Mouse (Mus musculus) erythroblast, embryonic 14.5 days (primary cell): ENCODE measurements at regions not wholly inside any gene's neighbourhood (a gene's known extent, or its start where the extent isn't known, plus 50 kb on each side); places are given as distances from the start of the nearest gene placed in this dataset.

Experiments
- H3K27me3 ChIP-seq: 2 replicates; pipeline ENCODE4 v1.6.1; 2012; ENCODE audit warnings: inconsistent platforms; ENCODE audit not compliant: control insufficient read depth
- H3K36me3 ChIP-seq: 2 replicates; pipeline ENCODE4 v1.6.1; 2012; ENCODE audit warnings: mild to moderate bottlenecking, inconsistent platforms; ENCODE audit not compliant: control insufficient read depth
- H3K4me1 ChIP-seq: 2 replicates; pipeline ENCODE4 v1.6.1; 2012; ENCODE audit warnings: inconsistent platforms; ENCODE audit not compliant: control insufficient read depth
- H3K4me3 ChIP-seq: replicated peaks from 2 replicates; pipeline ENCODE3; 2012; ENCODE audit warnings: moderate library complexity, mild to moderate bottlenecking, inconsistent platforms
- H3K9me3 ChIP-seq: 2 replicates; pipeline ENCODE4 v1.6.1; 2012; ENCODE audit warnings: low read length, inconsistent platforms, mixed read lengths; ENCODE audit not compliant: control insufficient read depth
- GATA1 ChIP-seq: IDR thresholded peaks from 2 replicates; pipeline ENCODE4 v1.6.1; 2012; ENCODE audit warnings: low read length, inconsistent platforms, mixed read lengths
- TAL1 ChIP-seq: IDR thresholded peaks from 3 replicates; pipeline ENCODE4 v1.6.1; 2012; ENCODE audit warnings: low read length, inconsistent platforms, mixed read lengths

- Histone ChIP-seq H3K27me3 (no peaks in the 10 kb centered on the region), H3K4me3 (no peak overlapping the region), H3K9me3 (no peaks in the 10 kb centered on the region), H3K4me1 (no peaks in the 10 kb centered on the region), H3K36me3 (no peaks in the 10 kb centered on the region)
- TF ChIP-seq GATA1 (no peak), TAL1 (no peak)
These were observed 199.4 kb upstream of the Pkdcc start for GRCm38 (mm10) chr17:83015656-83016055.

GRCm38 (mm10) chr17:83016936-83017335 is 198.2 kb upstream of the Pkdcc start:
- Histone ChIP-seq H3K9me3 (no peaks in the 10 kb centered on the region), H3K4me3 (no peak overlapping the region), H3K27me3 (no peaks in the 10 kb centered on the region), H3K4me1 (no peaks in the 10 kb centered on the region), H3K36me3 (no peaks in the 10 kb centered on the region)
- TF ChIP-seq GATA1 (no peak), TAL1 (no peak)

- Histone ChIP-seq H3K27me3 (no peaks in the 10 kb centered on the region), H3K4me1 (no peaks in the 10 kb centered on the region), H3K9me3 (no peaks in the 10 kb centered on the region), H3K36me3 (no peaks in the 10 kb centered on the region), H3K4me3 (no peak overlapping the region)
- TF ChIP-seq GATA1 (no peak), TAL1 (no peak)
These were observed 195.8 kb upstream of the Pkdcc start for GRCm38 (mm10) chr17:83019267-83019666.

GRCm38 (mm10) chr17:83020576-83020975 is 194.5 kb upstream of the Pkdcc start:
- Histone ChIP-seq H3K36me3 (no peaks in the 10 kb centered on the region), H3K4me3 (no peak overlapping the region), H3K9me3 (no peaks in the 10 kb centered on the region), H3K27me3 (no peaks in the 10 kb centered on the region), H3K4me1 (no peaks in the 10 kb centered on the region)
- TF ChIP-seq TAL1: no peak
- TF ChIP-seq GATA1: no peak

GRCm38 (mm10) chr17:83025340-83025816 is 189.7 kb upstream of the Pkdcc start:
- no peak for TF ChIP-seq GATA1
- no peak for TF ChIP-seq TAL1
- H3K27me3 ChIP-seq: no peaks in the 10 kb centered on the region
- peaks cover 4% of the 10 kb centered on the region; the same call in 1 of the 2 replicates for H3K9me3 ChIP-seq

GRCm38 (mm10) chr17:83034914-83035573 is 180.0 kb upstream of the Pkdcc start:
- peaks cover 5% of the 10 kb centered on the region for H3K9me3 ChIP-seq
- H3K4me1 ChIP-seq: no peaks in the 10 kb centered on the region
- no peak overlapping the region for H3K4me3 ChIP-seq
- H3K36me3 ChIP-seq: no peaks in the 10 kb centered on the region
- H3K27me3 ChIP-seq: no peaks in the 10 kb centered on the region
- TF ChIP-seq TAL1: no peak
- no peak for TF ChIP-seq GATA1

More at GRCm38 (mm10) chr17:83025340-83025816, 189.7 kb upstream of the Pkdcc start:
- Histone ChIP-seq H3K4me3 (no peak overlapping the region), H3K4me1 (no peaks in the 10 kb centered on the region), H3K36me3 (no peaks in the 10 kb centered on the region)

GRCm38 (mm10) chr17:83035574-83035918 is 179.5 kb upstream of the Pkdcc start:
- Histone ChIP-seq H3K4me1 (no peaks in the 10 kb centered on the region), H3K36me3 (no peaks in the 10 kb centered on the region), H3K4me3 (no peak overlapping the region), H3K9me3 (peaks cover 4% of the 10 kb centered on the region), H3K27me3 (no peaks in the 10 kb centered on the region)
- no peak for TF ChIP-seq GATA1
- no peak for TF ChIP-seq TAL1

GRCm38 (mm10) chr17:83039563-83039962 is 175.5 kb upstream of the Pkdcc start:
- peaks cover 16% of the 10 kb centered on the region for H3K9me3 ChIP-seq
- TF ChIP-seq TAL1 (no peak), GATA1 (no peak)

GRCm38 (mm10) chr17:83044515-83044914 is 170.6 kb upstream of the Pkdcc start:
- Histone ChIP-seq H3K36me3 (no peaks in the 10 kb centered on the region), H3K27me3 (no peaks in the 10 kb centered on the region; the same call in 1 of the 2 replicates), H3K4me1 (no peaks in the 10 kb centered on the region), H3K4me3 (no peak overlapping the region), H3K9me3 (peaks cover 12% of the 10 kb centered on the region; the same call in 1 of the 2 replicates)
- TF ChIP-seq TAL1 (no peak), GATA1 (no peak)

More at GRCm38 (mm10) chr17:83039563-83039962, 175.5 kb upstream of the Pkdcc start:
- H3K4me3 ChIP-seq: no peak overlapping the region
- no peaks in the 10 kb centered on the region for H3K36me3 ChIP-seq
- H3K27me3 ChIP-seq: no peaks in the 10 kb centered on the region; the same call in 1 of the 2 replicates
- no peaks in the 10 kb centered on the region for H3K4me1 ChIP-seq
